Mouse (Mus musculus): ENCODE measurements around the gene Mrc1.

Gene Mrc1

GRCm38 (mm10) chr2:14244157-14244556, 15.0 kb downstream of the Mrc1 start:
- no peak for DNase-seq (ENCODE audit: low spot score in 2 of 2)

DNA sequence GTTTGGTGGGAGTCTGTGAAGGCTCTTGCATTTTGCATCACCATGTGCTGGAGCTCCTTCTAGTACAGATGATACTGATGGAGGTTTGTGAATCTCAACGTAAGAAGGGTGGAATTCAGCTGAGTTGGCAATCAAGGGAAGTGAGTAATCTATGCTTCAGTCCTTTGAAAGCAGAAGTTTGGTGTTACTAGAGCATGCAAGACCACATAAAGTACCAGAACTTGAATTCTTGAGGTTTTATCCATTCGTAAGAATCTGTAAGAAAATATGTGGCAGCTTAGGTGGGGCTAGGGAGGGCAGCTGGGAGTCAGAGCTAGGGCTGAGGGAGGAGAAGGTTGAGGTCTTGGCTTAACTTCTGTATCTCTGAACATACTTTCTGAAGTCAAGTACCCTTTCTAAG, 15.5 kb downstream of the Mrc1 start:
- DNase-seq (ENCODE audit: low spot score in 2 of 2) = no peak

- DNase-seq (ENCODE audit: low spot score in 2 of 2) = peak in 1 of 2 experiments; percentile 40
Measured at GRCm38 (mm10) chr2:14249839-14250564, 20.8 kb downstream of the Mrc1 start.

DNA sequence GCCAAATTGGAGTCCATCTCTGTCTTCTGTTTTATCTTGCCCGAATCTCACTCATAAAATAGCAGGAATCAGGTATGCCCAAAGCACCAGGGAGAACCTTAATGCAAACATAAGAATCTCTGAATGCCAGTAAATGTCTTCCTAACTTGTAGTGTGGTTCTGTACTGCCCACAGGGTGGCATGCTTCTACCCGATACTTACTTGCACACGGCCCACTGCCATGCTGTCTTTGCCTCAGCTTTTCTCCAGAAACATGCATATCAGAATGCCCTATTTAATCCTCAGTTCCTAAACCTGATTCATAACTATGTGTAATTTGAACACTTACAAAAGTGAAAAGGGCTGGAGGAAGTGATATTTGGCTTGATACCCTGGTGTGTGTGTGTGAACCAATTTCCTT, 22.7 kb downstream of the Mrc1 start:
- no peak for DNase-seq (ENCODE audit: low spot score in 2 of 2)

- no peak for DNase-seq (ENCODE audit: low spot score in 2 of 2)
Measured at GRCm38 (mm10) chr2:14258345-14258850, 29.2 kb downstream of the Mrc1 start.

DNA sequence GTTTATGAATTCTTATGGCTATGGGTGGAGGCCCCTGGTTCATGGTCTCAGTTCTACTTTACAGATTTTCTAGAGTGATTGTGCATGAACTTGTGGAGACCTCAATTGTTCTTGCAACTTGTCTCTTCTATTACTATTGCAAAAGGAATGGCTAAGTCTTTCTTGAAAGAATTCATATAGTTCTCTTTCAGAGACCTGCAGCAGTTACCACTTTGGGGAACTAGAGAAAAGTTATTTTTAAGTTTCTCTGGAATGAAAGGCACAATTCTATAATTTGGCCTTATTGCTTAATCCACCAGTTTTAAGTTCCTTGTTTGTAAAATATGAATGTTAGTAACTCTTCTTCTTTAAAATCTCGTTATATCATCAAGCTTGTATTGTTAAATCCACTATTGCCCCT, 32.9 kb downstream of the Mrc1 start:
- no peak for DNase-seq (ENCODE audit: low spot score in 2 of 2)

DNA sequence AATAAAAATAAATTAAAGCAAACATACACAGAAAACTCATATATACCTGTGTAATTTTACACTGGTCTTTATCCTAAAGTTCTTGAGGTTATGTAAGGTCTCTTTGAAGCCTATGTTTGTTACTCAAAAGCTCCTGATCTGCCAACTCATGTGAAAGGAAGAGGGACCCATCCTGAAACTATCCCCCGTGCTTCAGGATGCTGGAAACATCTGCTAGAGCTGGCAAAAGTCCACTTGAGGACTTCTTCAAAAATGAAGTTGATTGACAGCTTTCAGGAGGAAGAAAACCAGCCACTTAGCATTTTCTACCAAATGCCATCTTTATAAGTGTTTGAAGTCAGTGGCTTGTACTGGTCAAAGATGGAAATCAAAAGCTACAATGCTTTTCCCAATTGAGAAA, 40.0 kb downstream of the Mrc1 start:
- no peak for DNase-seq (ENCODE audit: low spot score in 2 of 2)

DNA sequence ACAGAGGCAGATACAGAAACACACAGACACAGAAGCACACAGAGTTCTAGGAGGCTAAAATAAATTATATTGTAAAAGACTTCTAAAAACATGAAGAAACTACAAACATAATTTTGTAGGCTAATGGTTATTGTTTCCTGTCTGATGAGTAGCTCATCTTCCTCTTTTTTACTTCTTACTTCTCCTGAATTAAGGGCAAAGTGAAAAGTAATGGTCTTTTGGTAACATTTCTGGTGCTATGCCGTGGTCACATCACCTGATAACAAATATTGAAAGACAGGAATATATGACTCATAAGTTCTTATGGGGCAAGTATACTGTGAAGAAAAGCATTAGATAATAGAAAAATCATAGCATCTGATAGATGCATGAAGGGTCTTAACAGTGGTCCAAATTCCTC, 42.9 kb downstream of the Mrc1 start:
- DNase-seq (ENCODE audit: low spot score in 2 of 2) = no peak

DNA sequence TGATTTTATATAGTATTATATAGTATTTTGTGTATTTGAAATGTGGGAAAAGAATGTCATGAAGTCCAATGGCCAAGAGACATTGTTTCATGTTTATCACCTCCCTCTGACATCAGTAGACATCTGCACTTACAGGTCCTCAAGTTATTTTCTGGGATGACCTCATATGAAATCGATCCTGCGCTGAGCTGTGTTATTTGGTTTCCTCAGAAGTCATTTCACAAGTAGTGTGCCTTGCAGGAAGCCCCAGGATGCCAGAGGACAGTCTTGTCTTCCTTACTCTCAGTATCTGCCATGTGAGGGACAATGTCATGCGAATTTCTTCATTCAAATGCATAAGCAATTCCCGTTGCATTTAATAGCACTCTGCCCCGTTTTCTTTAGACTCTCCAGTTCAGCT, 46.6 kb downstream of the Mrc1 start:
- DNase-seq (ENCODE audit: low spot score in 2 of 2) = no peak

DNA sequence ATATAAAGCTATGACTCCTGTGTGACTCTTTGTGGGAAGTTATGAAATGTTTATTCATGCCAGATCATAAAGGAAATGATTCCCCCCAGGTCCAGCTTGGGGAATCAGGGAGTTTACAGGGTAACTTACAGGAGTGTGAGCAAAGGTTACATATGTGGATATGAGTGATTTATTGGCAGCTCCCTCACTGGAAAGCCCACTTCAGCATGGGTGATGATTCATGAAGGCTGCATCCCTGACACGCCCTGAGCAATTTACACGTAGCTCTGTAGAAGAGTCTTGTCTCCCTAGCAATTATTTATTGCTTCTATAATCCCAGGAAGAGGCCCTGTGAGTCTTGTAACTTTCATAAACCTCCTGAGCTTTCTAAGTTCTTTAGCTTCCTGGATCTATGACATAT, 50.1 kb downstream of the Mrc1 start:
- DNase-seq (ENCODE audit: low spot score in 2 of 2) = no peak

DNA sequence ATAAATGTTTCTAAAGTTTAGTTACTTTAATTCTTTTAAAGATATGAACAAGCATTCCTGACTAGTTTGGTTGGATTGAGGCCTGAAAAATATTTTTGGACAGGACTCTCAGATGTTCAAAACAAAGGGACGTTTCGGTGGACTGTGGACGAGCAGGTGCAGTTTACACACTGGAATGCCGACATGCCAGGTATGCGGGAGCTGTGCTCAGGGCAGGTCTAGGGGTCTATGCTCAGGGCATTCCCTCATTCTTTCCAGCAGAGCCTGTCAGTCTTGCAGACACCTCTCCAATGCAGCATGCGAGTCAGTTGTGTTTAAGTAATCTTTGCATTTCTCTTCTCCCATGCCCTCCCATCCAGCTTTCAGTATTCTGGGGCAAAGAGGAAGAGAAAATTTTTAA, 50.6 kb downstream of the Mrc1 start:
- DNase-seq (ENCODE audit: low spot score in 2 of 2) = no peak

- DNase-seq (ENCODE audit: low spot score in 2 of 2) = peak; percentile 52 to 85
Measured at GRCm38 (mm10) chr2:14295334-14295733, 66.1 kb downstream of the Mrc1 start.

GRCm38 (mm10) chr2:14312505-14313380, 83.6 kb downstream of the Mrc1 start:
- DNase-seq (ENCODE audit: low spot score in 2 of 2) = no peak

DNA sequence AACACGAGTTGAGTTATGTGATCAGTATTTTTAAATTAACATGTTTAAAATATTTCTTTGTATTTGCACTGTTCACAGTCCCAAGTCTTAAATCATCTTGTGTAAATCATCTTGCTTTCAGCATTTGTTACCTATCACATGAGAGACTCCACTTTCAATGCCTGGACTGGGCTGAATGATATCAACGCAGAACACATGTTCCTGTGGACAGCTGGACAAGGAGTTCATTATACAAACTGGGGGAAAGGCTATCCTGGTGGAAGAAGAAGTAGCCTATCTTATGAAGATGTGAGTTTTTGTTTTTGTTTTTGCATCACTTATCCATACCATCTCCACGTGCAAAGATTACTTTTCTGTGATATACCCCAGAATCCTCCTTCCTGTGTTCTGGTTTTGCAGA, 85.9 kb downstream of the Mrc1 start:
- no peak for DNase-seq (ENCODE audit: low spot score in 2 of 2)

- no peak for DNase-seq (ENCODE audit: low spot score in 2 of 2)
Measured at GRCm38 (mm10) chr2:14341652-14342308, 112.6 kb downstream of the Mrc1 start.

DNA sequence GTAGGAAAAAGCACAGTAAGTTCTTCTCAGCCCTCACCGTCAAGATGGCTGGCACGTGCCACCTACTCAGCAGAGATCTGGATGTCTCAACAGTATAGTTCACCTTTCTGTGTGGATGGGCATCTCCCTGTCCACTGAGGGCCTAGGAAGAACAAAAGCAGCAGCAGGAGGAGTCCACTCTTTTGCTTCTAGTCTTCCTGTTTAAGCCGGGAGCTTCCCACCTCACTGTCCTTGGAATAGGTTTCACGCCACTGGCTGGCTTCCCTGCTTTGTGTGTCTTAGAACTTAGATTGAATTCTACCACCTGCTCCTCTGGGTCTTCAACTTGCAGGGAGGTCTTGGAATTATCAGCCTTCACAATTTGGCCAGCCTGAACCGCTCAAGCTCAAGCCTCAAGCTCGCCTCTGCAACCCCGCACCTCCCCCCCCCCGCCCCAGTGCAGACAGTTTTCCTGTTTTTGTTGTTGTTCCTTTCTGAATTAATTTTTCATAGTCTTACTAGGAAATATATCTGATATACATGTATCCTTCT, 113.2 kb downstream of the Mrc1 start:
- no peak for DNase-seq (ENCODE audit: low spot score in 2 of 2)
